Mouse (Mus musculus): ENCODE measurements around the gene Cmtr1. TPM values are rescaled to one million over a fixed set of nuclear protein-coding genes. Genes with fewer than 3 reads are reported as not detected.
"Not testable (repeated sequence)": the region's sequence is repeated elsewhere in the genome, so short reads cannot be mapped to it uniquely, and the experiment has no call there.

Gene Cmtr1
- polyA plus RNA-seq (2011; ENCODE audit: insufficient read depth, insufficient read length, low replicate concordance, missing spikeins): 49.8 and 90.6 TPM in 2 replicates

GRCm38 (mm10) chr17:29660076-29660761 lies at the start of gene Cmtr1:
Cmtr1 (plus strand) TSS chr17:29660595.
- Histone ChIP-seq H3K27ac (ENCODE audit: control insufficient read depth, insufficient read depth, low read depth, low read length, poor library complexity) (peak within 1 kb of the TSS; percentile 98), H3K4me1 (ENCODE audit: control insufficient read depth, insufficient read depth, low read length) (peaks cover 3% of the 10 kb centered on the region), H3K4me3 (replicated peaks; ENCODE audit: control insufficient read depth, low read depth, low read length) (peak within 1 kb of the TSS; percentile 90)
- WGBS: under 1% methylated on average over 41 of the region's 41 CpGs
- TF ChIP-seq POLR2A (IDR thresholded peaks at IDR 0.05; ENCODE audit: borderline replicate concordance, control insufficient read depth, low read depth, low read length) (peak; percentile 94), CTCF (IDR thresholded peaks at IDR 0.05; ENCODE audit: control insufficient read depth, insufficient read depth, low read length) (no peak)

GRCm38 (mm10) chr17:29613453-29613852 lies 46.9 kb upstream of the Cmtr1 start:
- not testable (repeated sequence) for H3K4me1 ChIP-seq (ENCODE audit: control insufficient read depth, insufficient read depth, low read length); H3K4me3 ChIP-seq (replicated peaks; ENCODE audit: control insufficient read depth, low read depth, low read length); H3K27ac ChIP-seq (ENCODE audit: control insufficient read depth, insufficient read depth, low read depth, low read length, poor library complexity)
- 81% methylated on average over 5 of the region's 5 CpGs for WGBS

DNA sequence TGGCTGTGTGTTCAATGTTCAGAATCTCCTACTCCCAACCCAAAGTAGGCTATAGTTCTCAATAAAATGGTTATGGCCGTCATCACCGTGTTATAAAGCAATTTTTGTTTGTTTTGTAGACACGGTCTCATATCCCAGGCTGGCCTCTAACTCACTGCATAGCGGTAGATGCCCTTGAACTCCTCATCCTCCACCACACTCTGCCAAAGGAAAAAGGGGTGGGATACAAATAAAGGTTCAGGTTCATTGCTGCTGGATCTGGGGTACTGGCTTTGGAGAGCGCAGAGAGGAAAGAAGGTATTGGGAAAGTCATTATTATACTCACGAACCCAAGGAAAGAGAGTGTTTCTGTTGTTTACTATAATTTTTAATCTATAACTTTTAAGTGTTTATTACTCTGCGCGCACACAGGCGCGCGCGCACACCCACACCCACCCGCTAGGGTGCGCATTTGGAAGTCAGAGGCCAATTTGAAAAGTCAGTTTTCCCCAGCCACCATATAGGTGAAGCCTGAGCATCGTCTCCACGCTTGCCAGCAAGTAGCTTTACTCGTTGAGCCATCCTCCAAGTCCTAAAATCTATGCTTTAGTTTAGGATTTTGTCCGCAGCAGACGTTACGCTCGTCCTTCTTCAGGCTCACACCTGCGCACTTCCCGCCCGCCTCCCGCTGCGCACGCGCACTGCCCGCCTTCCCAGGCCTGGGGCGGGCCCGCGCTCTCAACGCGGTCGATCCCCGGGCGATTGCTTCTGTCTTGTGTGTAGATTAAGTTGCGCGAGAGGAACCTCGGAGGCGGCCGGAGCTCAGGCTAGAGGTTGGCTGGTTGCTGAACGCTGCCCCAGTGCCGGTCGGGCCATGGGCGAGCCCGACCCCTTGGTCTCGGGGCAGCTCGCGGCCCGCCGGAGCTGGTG lies 46.0 kb upstream of the Cmtr1 start, which contains the start of the genes Rnf8 and Gm28043:
Gene Rnf8, plus strand, starts transcription at position 676 of the 909 bp plus-strand sequence.
Gene Gm28043, plus strand, starts transcription at position 762 of the 909 bp plus-strand sequence.
- Histone ChIP-seq H3K27ac (ENCODE audit: control insufficient read depth, insufficient read depth, low read depth, low read length, poor library complexity) (peak within 1 kb of the TSS; percentile 95), H3K4me1 (ENCODE audit: control insufficient read depth, insufficient read depth, low read length) (no peaks in the 10 kb centered on the region; the same call in 1 of the 2 replicates), H3K4me3 (replicated peaks; ENCODE audit: control insufficient read depth, low read depth, low read length) (peak within 1 kb of the TSS; percentile 97)
- TF ChIP-seq POLR2A (IDR thresholded peaks at IDR 0.05; ENCODE audit: borderline replicate concordance, control insufficient read depth, low read depth, low read length): peak; percentile 87; the same call in 1 of the 2 replicates
- peak; percentile 61 for TF ChIP-seq CTCF (IDR thresholded peaks at IDR 0.05; ENCODE audit: control insufficient read depth, insufficient read depth, low read length)
- 1% methylated on average over 52 of the region's 52 CpGs for WGBS

DNA sequence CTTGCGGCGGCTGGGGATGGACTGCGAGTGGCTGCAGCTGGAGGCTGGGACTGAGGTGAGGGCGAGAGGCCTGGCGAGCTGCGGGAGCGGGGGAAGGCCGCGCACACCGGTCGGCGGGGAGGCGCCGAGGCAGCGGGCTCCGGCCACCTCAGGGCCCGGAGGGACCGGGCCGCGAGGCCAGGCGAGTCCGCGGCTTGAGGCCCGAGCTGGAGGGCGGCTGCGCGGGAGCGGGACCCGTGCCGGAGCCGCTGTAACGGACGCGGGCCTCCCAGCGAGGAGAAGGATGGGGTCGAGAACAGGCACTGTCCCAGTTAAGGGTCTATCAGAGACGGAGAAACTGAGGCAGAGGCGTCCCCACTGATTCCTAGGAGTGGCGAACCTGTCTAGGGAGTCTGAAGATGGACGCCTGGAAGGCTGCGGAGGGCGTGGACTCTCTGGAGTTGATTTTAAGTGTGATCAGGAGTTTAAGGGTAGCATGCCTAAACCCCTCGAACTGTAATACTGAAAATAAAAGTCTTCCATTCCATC lies 45.3 kb upstream of the Cmtr1 start:
- peak overlapping the region; percentile 97 for H3K4me3 ChIP-seq (replicated peaks; ENCODE audit: control insufficient read depth, low read depth, low read length)
- WGBS: 0% methylated on average over 43 of the region's 43 CpGs
- H3K4me1 ChIP-seq (ENCODE audit: control insufficient read depth, insufficient read depth, low read length): no peaks in the 10 kb centered on the region; the same call in 1 of the 2 replicates
- H3K27ac ChIP-seq (ENCODE audit: control insufficient read depth, insufficient read depth, low read depth, low read length, poor library complexity): peak overlapping the region; percentile 95
- TF ChIP-seq CTCF (IDR thresholded peaks at IDR 0.05; ENCODE audit: control insufficient read depth, insufficient read depth, low read length) (no peak), POLR2A (IDR thresholded peaks at IDR 0.05; ENCODE audit: borderline replicate concordance, control insufficient read depth, low read depth, low read length) (no peak)

DNA sequence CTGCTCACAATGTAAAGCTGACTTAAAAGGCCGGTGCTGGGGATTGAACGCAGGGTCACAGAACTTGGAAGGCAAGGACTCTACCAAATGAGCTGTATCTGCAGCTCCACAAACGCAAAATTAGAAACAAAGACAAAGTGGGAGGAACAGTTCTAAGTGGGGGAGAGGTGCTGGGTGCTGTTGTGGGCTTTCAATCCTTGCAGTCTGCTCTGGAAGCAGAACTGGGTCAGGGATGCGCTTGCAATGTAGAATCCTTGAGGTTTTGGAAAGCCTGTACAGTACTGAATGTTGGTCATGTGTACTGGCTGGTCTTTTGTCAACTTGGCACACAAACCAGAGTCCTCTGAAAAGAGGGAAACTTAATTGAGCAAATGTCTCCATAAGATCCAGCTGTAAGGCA lies 44.8 kb upstream of the Cmtr1 start:
- no peak overlapping the region for H3K27ac ChIP-seq (ENCODE audit: control insufficient read depth, insufficient read depth, low read depth, low read length, poor library complexity)
- peak overlapping the region; percentile 97 for H3K4me3 ChIP-seq (replicated peaks; ENCODE audit: control insufficient read depth, low read depth, low read length)
- no peak for TF ChIP-seq POLR2A (IDR thresholded peaks at IDR 0.05; ENCODE audit: borderline replicate concordance, control insufficient read depth, low read depth, low read length)
- TF ChIP-seq CTCF (IDR thresholded peaks at IDR 0.05; ENCODE audit: control insufficient read depth, insufficient read depth, low read length): no peak
- WGBS: 13% methylated on average over 4 of the region's 4 CpGs
- no peaks in the 10 kb centered on the region; the same call in 1 of the 2 replicates for H3K4me1 ChIP-seq (ENCODE audit: control insufficient read depth, insufficient read depth, low read length)

GRCm38 (mm10) chr17:29619231-29619630 lies 41.2 kb upstream of the Cmtr1 start:
- no peak overlapping the region for H3K27ac ChIP-seq (ENCODE audit: control insufficient read depth, insufficient read depth, low read depth, low read length, poor library complexity)
- H3K4me3 ChIP-seq (replicated peaks; ENCODE audit: control insufficient read depth, low read depth, low read length): no peak overlapping the region
- H3K4me1 ChIP-seq (ENCODE audit: control insufficient read depth, insufficient read depth, low read length): no peaks in the 10 kb centered on the region; the same call in 1 of the 2 replicates
- 57% methylated on average over 3 of the region's 3 CpGs for WGBS
- no peak for TF ChIP-seq CTCF (IDR thresholded peaks at IDR 0.05; ENCODE audit: control insufficient read depth, insufficient read depth, low read length)
- no peak for TF ChIP-seq POLR2A (IDR thresholded peaks at IDR 0.05; ENCODE audit: borderline replicate concordance, control insufficient read depth, low read depth, low read length)

DNA sequence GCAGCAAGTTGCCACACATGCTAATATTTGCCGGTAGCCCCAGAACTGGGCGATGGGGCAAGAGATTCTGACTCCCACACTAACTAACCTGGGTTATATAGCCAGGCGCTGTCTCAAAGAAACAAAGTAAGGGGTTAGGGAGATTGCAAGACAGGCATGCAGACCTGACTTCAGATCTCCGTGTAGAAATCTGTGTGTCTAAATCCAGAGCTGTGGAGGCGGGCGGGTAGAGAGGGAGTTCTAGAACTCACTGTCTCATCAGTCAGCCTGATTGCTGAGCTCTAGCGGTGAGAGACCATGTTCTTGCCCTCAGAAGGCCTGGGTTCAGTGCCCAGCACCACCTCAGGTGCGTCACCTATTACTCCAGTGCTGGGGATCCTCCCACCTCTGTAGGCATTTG lies 36.9 kb upstream of the Cmtr1 start:
- TF ChIP-seq POLR2A (IDR thresholded peaks at IDR 0.05; ENCODE audit: borderline replicate concordance, control insufficient read depth, low read depth, low read length) (no peak), CTCF (IDR thresholded peaks at IDR 0.05; ENCODE audit: control insufficient read depth, insufficient read depth, low read length) (no peak)
- WGBS: 93% methylated on average over 8 of the region's 8 CpGs
- Histone ChIP-seq H3K4me3 (replicated peaks; ENCODE audit: control insufficient read depth, low read depth, low read length) (no peak overlapping the region), H3K4me1 (ENCODE audit: control insufficient read depth, insufficient read depth, low read length) (no peaks in the 10 kb centered on the region), H3K27ac (ENCODE audit: control insufficient read depth, insufficient read depth, low read depth, low read length, poor library complexity) (no peak overlapping the region)

- 89% methylated on average over 9 of the region's 9 CpGs for WGBS
- Histone ChIP-seq H3K4me1 (ENCODE audit: control insufficient read depth, insufficient read depth, low read length) (no peaks in the 10 kb centered on the region), H3K4me3 (replicated peaks; ENCODE audit: control insufficient read depth, low read depth, low read length) (no peak overlapping the region), H3K27ac (ENCODE audit: control insufficient read depth, insufficient read depth, low read depth, low read length, poor library complexity) (no peak overlapping the region)
- no peak for TF ChIP-seq CTCF (IDR thresholded peaks at IDR 0.05; ENCODE audit: control insufficient read depth, insufficient read depth, low read length)
- TF ChIP-seq POLR2A (IDR thresholded peaks at IDR 0.05; ENCODE audit: borderline replicate concordance, control insufficient read depth, low read depth, low read length): no peak
Measured at GRCm38 (mm10) chr17:29627285-29627684, 33.1 kb upstream of the Cmtr1 start.
